Mouse (Mus musculus): ENCODE results near the gene Olfr370. TPM values are rescaled to one million over a fixed set of nuclear protein-coding genes. Genes with fewer than 3 reads are reported as not detected.
"Not testable (repeated sequence)": the region's sequence is repeated elsewhere in the genome, so short reads cannot be mapped to it uniquely, and the experiment has no call there.

Olfr370 gene
- not detected in 2 replicates for polyA plus RNA-seq (2015; fragmentation: Nextera tagmentation; extraction: Ambion mirVana)

- no peaks in the 10 kb centered on the region for H3K4me1 ChIP-seq (ENCODE audit: insufficient read depth, low read depth, low read length)
- DNase-seq (ENCODE audit: low spot score) (no peak), ATAC-seq (no peak)
- H3K27ac ChIP-seq (ENCODE audit: low read length), result no peak within 1 kb of the TSS
- no peaks in the 10 kb centered on the region for H3K36me3 ChIP-seq (ENCODE audit: insufficient read depth, low read length)
- no peaks in the 10 kb centered on the region for H3K27me3 ChIP-seq (replicated peaks; ENCODE audit: insufficient read depth, low read length)
- WGBS, result 67% methylated on average over 3 of the region's 3 CpGs
- no peaks in the 10 kb centered on the region for H3K9me3 ChIP-seq (ENCODE audit: low read length)
- H3K9ac ChIP-seq (replicated peaks; ENCODE audit: low read depth), result no peak within 1 kb of the TSS
- H3K4me3 ChIP-seq (ENCODE audit: low read depth, low read length), result no peak within 1 kb of the TSS
- no peak for TF ChIP-seq CTCF (IDR thresholded peaks at IDR 0.05)
- no peak for TF ChIP-seq EP300 (IDR thresholded peaks at IDR 0.05)
- no peak within 1 kb of the TSS for H3K4me2 ChIP-seq (replicated peaks; ENCODE audit: low read depth, low read length)
Measured at GRCm38 (mm10) chr8:83535736-83536135, at the start of gene Olfr370. Gene Olfr370 (plus strand): TSS chr8:83535780.

GRCm38 (mm10) chr8:83511696-83512095 lies 23.9 kb upstream of the Olfr370 start:
- no peak overlapping the region for H3K4me2 ChIP-seq (replicated peaks; ENCODE audit: low read depth, low read length)
- H3K27ac ChIP-seq (ENCODE audit: low read length), result no peak overlapping the region
- H3K36me3 ChIP-seq (ENCODE audit: insufficient read depth, low read length), result no peaks in the 10 kb centered on the region
- TF ChIP-seq CTCF (IDR thresholded peaks at IDR 0.05) (no peak), EP300 (IDR thresholded peaks at IDR 0.05) (no peak)
- H3K9me3 ChIP-seq (ENCODE audit: low read length), result no peaks in the 10 kb centered on the region
- 77% methylated on average over 3 of the region's 3 CpGs for WGBS
- H3K9ac ChIP-seq (replicated peaks; ENCODE audit: low read depth), result no peak overlapping the region
- H3K27me3 ChIP-seq (replicated peaks; ENCODE audit: insufficient read depth, low read length), result no peaks in the 10 kb centered on the region
- H3K4me1 ChIP-seq (ENCODE audit: insufficient read depth, low read depth, low read length), result no peaks in the 10 kb centered on the region
- DNase-seq (ENCODE audit: low spot score), result no peak
- no peak overlapping the region for H3K4me3 ChIP-seq (ENCODE audit: low read depth, low read length)
- no peak for ATAC-seq

GRCm38 (mm10) chr8:83520432-83520831 lies 15.1 kb upstream of the Olfr370 start:
- no peaks in the 10 kb centered on the region for H3K4me1 ChIP-seq (ENCODE audit: insufficient read depth, low read depth, low read length)
- H3K4me3 ChIP-seq (ENCODE audit: low read depth, low read length), result no peak overlapping the region
- H3K9ac ChIP-seq (replicated peaks; ENCODE audit: low read depth), result no peak overlapping the region
- TF ChIP-seq CTCF (IDR thresholded peaks at IDR 0.05), result no peak
- no peak for TF ChIP-seq EP300 (IDR thresholded peaks at IDR 0.05)
- H3K27me3 ChIP-seq (replicated peaks; ENCODE audit: insufficient read depth, low read length), result no peaks in the 10 kb centered on the region
- H3K9me3 ChIP-seq (ENCODE audit: low read length), result no peaks in the 10 kb centered on the region
- ATAC-seq (peak; percentile 86), DNase-seq (ENCODE audit: low spot score) (peak; percentile 68)
- H3K4me2 ChIP-seq (replicated peaks; ENCODE audit: low read depth, low read length), result no peak overlapping the region
- no peak overlapping the region for H3K27ac ChIP-seq (ENCODE audit: low read length)
- H3K36me3 ChIP-seq (ENCODE audit: insufficient read depth, low read length), result no peaks in the 10 kb centered on the region
- WGBS, result 39% methylated on average over 3 of the region's 3 CpGs

- H3K9me3 ChIP-seq (ENCODE audit: low read length); H3K36me3 ChIP-seq (ENCODE audit: insufficient read depth, low read length); H3K4me1 ChIP-seq (ENCODE audit: insufficient read depth, low read depth, low read length); DNase-seq (ENCODE audit: low spot score); H3K9ac ChIP-seq (replicated peaks; ENCODE audit: low read depth); H3K27me3 ChIP-seq (replicated peaks; ENCODE audit: insufficient read depth, low read length); H3K4me2 ChIP-seq (replicated peaks; ENCODE audit: low read depth, low read length); H3K4me3 ChIP-seq (ENCODE audit: low read depth, low read length); H3K27ac ChIP-seq (ENCODE audit: low read length): not testable (repeated sequence)
- ATAC-seq, result peak; percentile 78
- WGBS, result 45% methylated on average over 3 of the region's 3 CpGs
Measured at GRCm38 (mm10) chr8:83520907-83521306, 14.7 kb upstream of the Olfr370 start.

GRCm38 (mm10) chr8:83521310-83521709 lies 14.3 kb upstream of the Olfr370 start:
- WGBS, result 16% methylated on average over 1 of the region's 1 CpGs
- TF ChIP-seq EP300 (IDR thresholded peaks at IDR 0.05) (no peak), CTCF (IDR thresholded peaks at IDR 0.05) (no peak)

GRCm38 (mm10) chr8:83534802-83535201 lies 778 bp upstream of the Olfr370 start:
- Histone ChIP-seq H3K9ac (replicated peaks; ENCODE audit: low read depth) (no peak overlapping the region), H3K9me3 (ENCODE audit: low read length) (no peaks in the 10 kb centered on the region), H3K4me1 (ENCODE audit: insufficient read depth, low read depth, low read length) (no peaks in the 10 kb centered on the region), H3K27ac (ENCODE audit: low read length) (no peak overlapping the region), H3K27me3 (replicated peaks; ENCODE audit: insufficient read depth, low read length) (no peaks in the 10 kb centered on the region), H3K4me2 (replicated peaks; ENCODE audit: low read depth, low read length) (no peak overlapping the region), H3K4me3 (ENCODE audit: low read depth, low read length) (no peak overlapping the region), H3K36me3 (ENCODE audit: insufficient read depth, low read length) (no peaks in the 10 kb centered on the region)
- no peak for TF ChIP-seq EP300 (IDR thresholded peaks at IDR 0.05)
- TF ChIP-seq CTCF (IDR thresholded peaks at IDR 0.05), result no peak
- WGBS, result 80% methylated on average over 2 of the region's 2 CpGs
- DNase-seq (ENCODE audit: low spot score), result no peak
- ATAC-seq, result no peak

More at GRCm38 (mm10) chr8:83521310-83521709, 14.3 kb upstream of the Olfr370 start:
- Histone ChIP-seq H3K4me3 (ENCODE audit: low read depth, low read length) (no peak overlapping the region), H3K27me3 (replicated peaks; ENCODE audit: insufficient read depth, low read length) (no peaks in the 10 kb centered on the region), H3K27ac (ENCODE audit: low read length) (no peak overlapping the region), H3K36me3 (ENCODE audit: insufficient read depth, low read length) (no peaks in the 10 kb centered on the region), H3K4me2 (replicated peaks; ENCODE audit: low read depth, low read length) (no peak overlapping the region), H3K9me3 (ENCODE audit: low read length) (no peaks in the 10 kb centered on the region), H3K9ac (replicated peaks; ENCODE audit: low read depth) (no peak overlapping the region), H3K4me1 (ENCODE audit: insufficient read depth, low read depth, low read length) (no peaks in the 10 kb centered on the region)
- ATAC-seq (peak; percentile 77), DNase-seq (ENCODE audit: low spot score) (peak; percentile 77)

GRCm38 (mm10) chr8:83562669-83563068 lies 27.1 kb downstream of the Olfr370 start:
- Histone ChIP-seq H3K9me3 (ENCODE audit: low read length) (no peaks in the 10 kb centered on the region), H3K27me3 (replicated peaks; ENCODE audit: insufficient read depth, low read length) (no peaks in the 10 kb centered on the region), H3K4me2 (replicated peaks; ENCODE audit: low read depth, low read length) (no peak overlapping the region), H3K4me3 (ENCODE audit: low read depth, low read length) (no peak overlapping the region), H3K9ac (replicated peaks; ENCODE audit: low read depth) (no peak overlapping the region), H3K4me1 (ENCODE audit: insufficient read depth, low read depth, low read length) (peaks cover 6% of the 10 kb centered on the region; the same call in 1 of the 2 replicates), H3K27ac (ENCODE audit: low read length) (no peak overlapping the region), H3K36me3 (ENCODE audit: insufficient read depth, low read length) (no peaks in the 10 kb centered on the region)
- TF ChIP-seq EP300 (IDR thresholded peaks at IDR 0.05) (no peak), CTCF (IDR thresholded peaks at IDR 0.05) (no peak)
- WGBS, result 65% methylated on average over 3 of the region's 3 CpGs
- DNase-seq (ENCODE audit: low spot score) (no peak), ATAC-seq (no peak)

Measured in lung, postnatal 0 days (tissue).